Mouse (Mus musculus) ZHBTc4 (cell line): ENCODE measurements around the gene Ndufa7.
"Not testable (repeated sequence)": the region's sequence is repeated elsewhere in the genome, so short reads cannot be mapped to it uniquely, and the experiment has no call there.

ENCODE experiments used
- DNase-seq: peaks from one replicate; pipeline ENCODE4 v3.0.0-alpha.2; 2011; ENCODE audit warnings: low read depth, low spot score

Ndufa7 gene

DNA sequence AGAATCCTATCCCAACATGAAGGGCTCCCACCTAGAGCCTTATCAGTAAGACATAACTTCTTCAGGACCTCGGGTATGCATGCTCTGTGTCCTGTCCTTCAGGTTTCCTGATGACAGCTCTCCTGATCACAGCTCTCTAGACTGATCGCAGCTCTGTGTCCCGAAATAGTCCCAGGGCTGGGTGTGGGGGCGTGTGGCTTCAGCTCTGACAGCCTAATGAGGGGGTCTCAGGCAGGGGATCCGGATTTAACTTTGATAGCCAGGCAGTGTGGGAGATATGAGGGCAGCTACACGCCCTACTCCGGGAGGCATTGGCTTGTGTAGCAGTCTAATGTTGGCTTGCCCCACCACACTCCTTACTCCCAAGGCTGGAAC lies 13.2 kb upstream of the Ndufa7 start:
- DNase-seq, result no peak

GRCm38 (mm10) chr17:33812475-33812874 lies 11.9 kb upstream of the Ndufa7 start:
- DNase-seq, result no peak

DNA sequence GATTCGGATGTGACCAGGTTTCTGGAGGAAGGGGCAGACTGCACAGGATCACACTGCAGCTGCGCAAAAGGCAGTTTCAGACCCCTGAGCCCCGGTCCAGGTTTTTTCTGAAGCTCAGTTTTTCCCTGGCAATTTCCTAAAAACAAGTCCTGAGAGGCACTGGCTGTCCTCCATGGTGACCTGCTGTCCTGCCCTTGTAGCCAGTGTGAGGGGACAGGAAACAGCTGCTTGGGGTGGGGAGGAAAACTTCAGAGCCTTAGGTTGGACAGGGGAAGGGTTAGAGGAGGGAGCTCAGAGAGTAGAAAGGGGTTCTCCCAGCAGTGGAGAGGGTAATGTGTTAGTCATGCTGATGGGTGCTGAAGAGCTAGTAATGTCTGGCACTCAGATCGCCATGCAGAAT lies 11.4 kb upstream of the Ndufa7 start:
- DNase-seq, result no peak

DNA sequence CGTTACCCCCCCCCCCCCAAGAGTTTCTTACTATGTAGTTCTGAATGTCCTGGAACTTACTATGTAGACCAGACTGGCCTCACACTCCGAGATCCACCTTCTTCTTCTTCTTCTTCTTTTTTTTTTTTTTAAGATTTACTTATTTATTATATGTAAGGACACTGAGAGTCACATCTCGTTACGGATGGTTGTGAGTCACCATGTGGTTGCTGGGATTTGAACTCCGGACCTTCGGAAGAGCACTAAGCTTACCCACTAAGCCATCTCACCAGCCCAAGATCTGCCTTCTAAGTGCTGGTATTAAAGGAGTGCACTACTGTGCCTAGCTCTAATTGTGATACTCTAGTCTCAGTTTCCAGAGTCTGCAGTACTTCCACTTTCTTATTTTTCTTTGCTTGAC lies 9.0 kb upstream of the Ndufa7 start:
- DNase-seq, result no peak

DNA sequence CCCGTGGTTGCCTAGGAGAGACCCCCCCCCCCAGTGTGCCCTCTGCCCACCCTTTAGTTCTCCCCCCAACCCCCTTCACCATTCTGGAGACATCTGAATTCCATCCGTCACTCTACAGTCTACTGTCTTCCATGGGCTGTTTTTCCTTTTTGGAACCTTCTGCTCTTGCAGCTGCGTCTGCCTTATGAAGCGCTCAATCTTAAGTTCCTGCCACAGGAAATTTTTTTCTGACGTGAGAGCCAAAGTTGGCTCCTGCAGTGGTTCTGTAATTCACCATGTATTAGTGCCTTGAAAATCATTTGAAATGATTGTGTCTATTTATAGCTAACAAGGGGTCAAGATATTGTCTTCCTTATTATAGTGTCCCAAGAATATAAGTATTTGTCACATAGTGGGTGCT lies 7.8 kb upstream of the Ndufa7 start:
- DNase-seq, result no peak

DNA sequence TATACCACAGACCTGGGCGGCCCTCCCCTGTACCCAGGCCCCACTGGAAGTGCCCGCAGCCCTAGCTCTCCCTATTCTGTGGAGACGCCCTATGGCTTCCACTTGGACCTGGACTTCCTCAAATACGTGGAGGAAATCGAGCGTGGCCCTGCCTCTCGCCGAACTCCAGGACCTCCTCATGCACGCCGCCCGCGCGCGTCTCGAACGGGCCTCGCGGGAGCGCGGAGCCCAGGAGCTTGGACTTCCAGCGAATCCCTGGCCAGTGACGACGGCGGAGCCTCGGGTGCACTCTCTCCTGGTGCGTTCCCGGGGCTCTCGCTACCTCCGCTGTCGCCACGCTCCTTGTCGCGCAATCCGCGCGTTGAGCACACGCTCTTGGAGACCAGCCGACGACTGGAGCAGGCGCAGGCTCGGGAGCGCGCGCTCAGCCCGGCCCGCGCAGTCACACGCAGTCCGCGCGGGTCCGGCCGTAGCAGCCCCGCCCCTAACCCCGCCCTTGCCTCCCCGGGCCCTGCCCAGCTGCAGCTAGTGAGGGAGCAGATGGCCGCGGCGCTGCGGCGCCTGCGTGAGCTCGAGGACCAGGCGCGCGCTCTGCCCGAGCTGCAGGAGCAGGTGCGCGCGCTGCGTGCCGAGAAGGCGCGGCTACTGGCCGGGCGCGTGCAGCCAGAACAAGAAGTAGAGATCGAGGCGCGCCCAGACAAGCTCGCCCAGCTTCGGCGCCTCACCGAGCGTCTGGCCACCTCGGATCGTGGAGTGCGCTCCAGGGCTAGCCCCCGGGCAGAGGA lies 7.0 kb upstream of the Ndufa7 start:
- DNase-seq, result peak; percentile 100

GRCm38 (mm10) chr17:33817969-33818643 lies 6.3 kb upstream of the Ndufa7 start:
- no peak for DNase-seq

- DNase-seq, result peak; percentile 48
These were observed 1.9 kb upstream of the Ndufa7 start for GRCm38 (mm10) chr17:33822436-33822959.

- peak; percentile 39 for DNase-seq
These were observed 1.2 kb upstream of the Ndufa7 start for GRCm38 (mm10) chr17:33823171-33823570.

- not testable (repeated sequence) for DNase-seq
These were observed 592 bp downstream of the Ndufa7 start for GRCm38 (mm10) chr17:33824997-33825330.

- DNase-seq, result no peak
These were observed 1.1 kb downstream of the Ndufa7 start for GRCm38 (mm10) chr17:33825462-33825861.

DNA sequence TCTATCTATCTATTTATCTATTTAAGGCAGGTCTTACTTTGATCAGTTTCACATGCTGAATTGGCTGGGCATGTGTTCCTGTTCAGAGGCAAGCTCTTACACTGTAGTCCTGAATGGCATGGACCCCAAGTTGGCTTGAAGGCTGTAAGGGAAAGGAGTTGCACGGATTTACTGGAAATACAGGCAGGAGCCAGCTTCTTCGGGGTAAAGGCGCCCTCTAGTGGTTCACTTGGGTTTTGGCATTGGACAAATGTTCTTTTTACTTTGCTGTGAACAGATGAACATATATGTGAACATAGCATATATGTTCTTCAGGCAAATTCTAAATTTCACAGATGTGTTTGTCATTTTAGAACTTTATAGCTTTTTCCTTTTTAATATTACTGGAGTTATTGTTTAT lies 2.5 kb downstream of the Ndufa7 start:
- peak; percentile 85 for DNase-seq

- DNase-seq, result no peak
These were observed 4.5 kb downstream of the Ndufa7 start for GRCm38 (mm10) chr17:33828892-33829291.

DNA sequence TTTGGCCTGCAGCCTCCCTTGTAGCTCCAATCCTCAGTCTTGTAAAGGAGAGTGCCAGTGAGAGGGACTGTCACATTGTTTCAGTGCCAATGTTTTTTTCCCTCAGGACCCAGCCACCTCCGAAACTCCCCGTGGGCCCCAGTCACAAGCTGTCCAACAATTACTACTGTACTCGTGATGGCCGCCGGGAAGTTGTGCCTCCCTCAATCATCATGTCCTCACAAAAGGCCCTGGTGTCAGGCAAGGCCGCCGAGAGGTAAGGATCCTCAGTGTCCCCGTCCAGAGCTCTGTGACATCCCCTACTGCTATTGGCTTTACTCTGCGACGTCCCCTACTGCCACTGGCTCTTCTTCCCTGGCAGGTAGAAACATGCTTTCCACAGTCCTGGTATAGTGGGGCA lies 5.2 kb downstream of the Ndufa7 start:
- no peak for DNase-seq

DNA sequence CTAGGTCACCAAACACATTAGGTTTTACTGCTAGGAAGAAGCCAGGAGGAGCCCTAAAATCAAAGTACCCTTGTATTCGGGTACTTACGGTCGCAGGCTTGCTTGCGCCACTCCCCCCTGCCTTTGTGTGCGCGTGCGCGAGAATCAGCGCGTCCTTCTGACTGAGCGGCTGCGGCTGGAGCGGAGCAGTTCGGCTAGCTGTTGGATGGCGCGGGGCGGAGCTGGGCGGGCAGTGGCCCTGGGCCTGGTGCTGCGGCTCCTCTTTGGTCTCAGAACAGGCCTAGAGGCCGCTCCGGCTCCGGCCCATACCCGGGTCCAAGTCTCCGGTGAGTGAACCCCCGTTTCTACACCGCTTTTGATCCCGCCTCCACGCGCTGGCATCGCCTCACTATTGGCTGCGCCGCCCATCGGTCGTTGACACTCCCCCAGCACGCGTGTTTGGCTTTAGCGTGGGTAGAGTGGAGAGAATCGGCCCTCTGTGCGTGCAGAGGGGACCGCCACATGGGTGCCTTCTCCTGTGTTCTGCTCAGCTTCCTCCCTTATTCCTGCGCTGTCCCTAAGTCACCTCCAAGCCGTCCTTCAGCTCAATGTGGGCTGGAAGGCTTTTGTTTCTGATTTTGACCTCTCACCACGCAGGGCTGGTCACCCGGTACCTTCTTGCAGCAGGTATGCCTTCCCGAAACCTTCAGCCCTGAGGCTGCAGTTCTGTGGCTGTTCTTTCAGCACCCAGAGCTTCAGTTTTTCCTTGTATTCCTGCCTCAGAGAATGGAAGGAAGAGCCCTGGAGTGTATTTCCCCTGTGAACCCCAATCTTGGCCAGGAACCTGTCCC lies 18.8 kb downstream of the Ndufa7 start, which contains the start of gene Cd320:
Cd320 (plus strand) TSS at position 126 of the 830 bp plus-strand sequence.
- peak; percentile 96 for DNase-seq

- no peak for DNase-seq
These were observed 19.8 kb downstream of the Ndufa7 start for GRCm38 (mm10) chr17:33844196-33844595.

GRCm38 (mm10) chr17:33848139-33848538 lies 23.8 kb downstream of the Ndufa7 start:
- no peak for DNase-seq

DNA sequence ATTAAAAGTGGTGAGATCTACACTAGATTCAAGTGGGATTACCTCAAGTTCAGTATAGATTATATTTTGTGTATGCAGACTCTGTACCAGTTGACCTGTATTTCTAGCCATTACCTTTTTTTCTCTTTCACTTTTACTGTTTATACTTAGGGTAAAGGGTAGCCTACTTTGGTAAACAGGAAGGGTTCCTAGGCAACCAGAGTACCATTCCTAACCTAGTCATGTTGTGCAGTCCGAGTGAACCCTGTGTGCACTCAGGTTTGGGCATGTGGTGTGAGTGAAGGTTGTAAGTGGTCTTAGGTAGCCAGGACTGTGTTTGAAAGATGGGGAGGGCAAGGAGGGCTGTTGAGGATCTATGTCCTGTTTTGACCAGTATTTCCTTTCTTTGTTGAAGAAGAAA lies 27.0 kb downstream of the Ndufa7 start:
- no peak for DNase-seq

GRCm38 (mm10) chr17:33857816-33858215 lies 33.4 kb downstream of the Ndufa7 start:
- DNase-seq, result peak; percentile 69

- peak; percentile 92 for DNase-seq
These were observed 41.1 kb downstream of the Ndufa7 start for GRCm38 (mm10) chr17:33865330-33866030.

GRCm38 (mm10) chr17:33873537-33873936 lies 49.2 kb downstream of the Ndufa7 start, which contains the start of gene Gm7029:
Gene Gm7029 (plus strand): TSS chr17:33873837.
- DNase-seq, result not testable (repeated sequence)
